7 mouse cellular contexts compared by ENCODE assay signal in the genomic region with DNA sequence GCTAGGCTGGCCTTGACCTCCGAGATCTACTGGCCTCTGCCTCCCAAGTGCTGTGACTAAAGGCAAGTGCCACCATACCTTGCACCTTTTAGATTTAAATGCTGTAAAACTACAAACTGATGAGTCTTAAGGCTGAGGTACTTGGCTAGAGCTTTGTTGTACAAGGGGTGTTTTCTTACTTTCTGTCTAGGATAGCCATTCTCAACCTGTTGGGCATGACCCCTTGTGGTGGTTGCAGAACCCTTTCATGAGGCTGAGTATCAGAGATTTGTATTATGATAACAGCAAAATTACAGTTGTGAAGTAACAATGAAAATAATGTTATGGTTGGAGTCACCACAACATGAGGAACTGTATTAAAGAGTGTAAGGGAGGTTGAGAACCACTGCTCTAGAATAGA. TPM values are rescaled to one million over a fixed set of nuclear protein-coding genes. Genes with fewer than 3 reads are reported as not detected.
DNase-seq lines count a peak whose midpoint lies in the region; ATAC-seq and TF ChIP-seq lines count a peak whose summit lies in the region.

No protein-coding gene starts in this region.

- no peak for TF ChIP-seq POLR2A in testis, adult 2 months (IDR thresholded peaks at IDR 0.05; ENCODE audit: control insufficient read depth, low read depth, low read length)
- no peak for TF ChIP-seq POLR2A in lung, adult 2 months (IDR thresholded peaks at IDR 0.05; ENCODE audit: borderline replicate concordance, extremely low read depth, low read depth, low read length)

- H3K4me2 ChIP-seq in forebrain, embryonic 12.5 days: peak overlapping the region; percentile 78
- H3K4me2 ChIP-seq in liver, embryonic 14.5 days (ENCODE audit: low read depth): peak overlapping the region; percentile 97

- TF ChIP-seq CTCF in testis, adult 2 months (IDR thresholded peaks at IDR 0.05; ENCODE audit: control insufficient read depth, insufficient read depth, insufficient replicate concordance, low read depth, low read length): no peak
- no peak for TF ChIP-seq CTCF in liver, embryonic 14.5 days (IDR thresholded peaks at IDR 0.05; ENCODE audit: low read depth)
- TF ChIP-seq CTCF in lung, adult 2 months (IDR thresholded peaks at IDR 0.05; ENCODE audit: insufficient read depth, low read length): no peak

- no peak for TF ChIP-seq EP300 in liver, embryonic 14.5 days (IDR thresholded peaks at IDR 0.05; ENCODE audit: low read depth)

- peak overlapping the region; percentile 94 for H3K4me3 ChIP-seq in testis, adult 2 months (ENCODE audit: control insufficient read depth, low read depth, low read length)
- peak overlapping the region; percentile 77 for H3K4me3 ChIP-seq in forebrain, embryonic 12.5 days (replicated peaks)
- H3K4me3 ChIP-seq in liver, embryonic 14.5 days (ENCODE audit: insufficient read depth in 1 of 2, low read depth in 2 of 2, low read length in 2 of 2): peak overlapping the region; percentile 80 to 99
- no peak overlapping the region for H3K4me3 ChIP-seq in lung, adult 2 months (replicated peaks; ENCODE audit: extremely low read depth, low read depth, low read length)

- no peaks in the 10 kb centered on the region for H3K9me3 ChIP-seq in forebrain, embryonic 12.5 days
- H3K9me3 ChIP-seq in liver, embryonic 14.5 days (ENCODE audit: control insufficient read depth, low read length): no peaks in the 10 kb centered on the region

- H3K27me3 ChIP-seq in testis, adult 2 months (ENCODE audit: control insufficient read depth, insufficient read depth, low read length): no peaks in the 10 kb centered on the region
- no peaks in the 10 kb centered on the region for H3K27me3 ChIP-seq in forebrain, embryonic 12.5 days
- H3K27me3 ChIP-seq in liver, embryonic 14.5 days (ENCODE audit: control insufficient read depth, insufficient read depth, low read length): no peaks in the 10 kb centered on the region

- no peak for DNase-seq in testis, postnatal 10 days (ENCODE audit: low spot score)
- no peak for DNase-seq in liver, embryonic 14.5 days (ENCODE audit: low read depth in 3 of 3, low spot score in 3 of 3)
- DNase-seq in thymus, postnatal 14 days: no peak
- no peak for DNase-seq in layer of hippocampus, postnatal 36 days
- no peak for DNase-seq in lung, adult 2 months

- H3K36me3 ChIP-seq in testis, adult 2 months (ENCODE audit: control insufficient read depth, insufficient read depth, low read length): no peaks in the 10 kb centered on the region; the same call in 1 of the 2 replicates
- peaks cover 11% of the 10 kb centered on the region for H3K36me3 ChIP-seq in forebrain, embryonic 12.5 days (replicated peaks)
- H3K36me3 ChIP-seq in liver, embryonic 14.5 days (replicated peaks; ENCODE audit: control insufficient read depth, insufficient read depth, low read depth): peaks cover 5% of the 10 kb centered on the region

- no peak overlapping the region for H3K27ac ChIP-seq in testis, adult 2 months (ENCODE audit: control insufficient read depth, insufficient read depth, low read depth, low read length)
- no peak overlapping the region for H3K27ac ChIP-seq in forebrain, embryonic 12.5 days
- H3K27ac ChIP-seq in liver, embryonic 14.5 days: peak overlapping the region; percentile 79

- peak overlapping the region; percentile 84 for H3K9ac ChIP-seq in forebrain, embryonic 12.5 days
- H3K9ac ChIP-seq in liver, embryonic 14.5 days (replicated peaks): peak overlapping the region; percentile 96

- WGBS in forebrain, embryonic 12.5 days: 70% methylated on average over 1 of the region's 1 CpGs
- WGBS in liver, embryonic 14.5 days (ENCODE audit: insufficient replicate concordance): 44% methylated on average over 1 of the region's 1 CpGs
- WGBS in lung, adult 2 months: 49% methylated on average over 1 of the region's 1 CpGs

- H3K4me1 ChIP-seq in testis, adult 2 months (ENCODE audit: control insufficient read depth, insufficient read depth, low read length): no peaks in the 10 kb centered on the region
- H3K4me1 ChIP-seq in forebrain, embryonic 12.5 days: peaks cover 19% of the 10 kb centered on the region
- peaks cover 9 to 14% of the 10 kb centered on the region in 2 experiments for H3K4me1 ChIP-seq in liver, embryonic 14.5 days (replicated peaks; ENCODE audit: control insufficient read depth in 2 of 2, insufficient read depth in 2 of 2, low read length in 1 of 2)
- H3K4me1 ChIP-seq in lung, adult 2 months (ENCODE audit: control insufficient read depth, insufficient read depth, low read length): peaks cover 8% of the 10 kb centered on the region

- ATAC-seq in forebrain, embryonic 12.5 days (ENCODE audit: low FRiP score): no peak
- ATAC-seq in liver, embryonic 14.5 days (ENCODE audit: insufficient read depth): no peak

RNA-seq across cellular contexts. Expression of a gene that starts 1.2 kb away (rescaled TPM):
- polyA plus RNA-seq in testis, adult 2 months (2012; rRNA removed): 116 and 132 TPM in 2 replicates
- polyA plus RNA-seq in forebrain, embryonic 12.5 days (2016; fragmentation: Nextera tagmentation; extraction: Ambion mirVana): 129 and 141 TPM in 2 replicates
- polyA plus RNA-seq in liver, embryonic 14.5 days (2012; rRNA removed): 23.6 and 48.3 TPM in 2 replicates
- 149 and 161 TPM in 2 replicates for polyA plus RNA-seq in liver, embryonic 14.5 days (2014; fragmentation: Nextera tagmentation; extraction: Ambion mirVana)
- total RNA-seq in layer of hippocampus, postnatal 36 days (2021): 10 to 100 TPM; 72.8 to 75.2 TPM
- polyA plus RNA-seq in lung, adult 2 months (2012; rRNA removed): 29.7 and 35.8 TPM in 2 replicates

RNA-seq across cellular contexts. Expression of a gene that starts 1.3 kb away (rescaled TPM):
- polyA plus RNA-seq in testis, adult 2 months (2012; rRNA removed): 2.5 TPM in 2 replicates
- polyA plus RNA-seq in forebrain, embryonic 12.5 days (2016; fragmentation: Nextera tagmentation; extraction: Ambion mirVana): 50.2 and 52.4 TPM in 2 replicates
- polyA plus RNA-seq in liver, embryonic 14.5 days (2012; rRNA removed): 4.7 and 8.1 TPM in 2 replicates
- polyA plus RNA-seq in liver, embryonic 14.5 days (2014; fragmentation: Nextera tagmentation; extraction: Ambion mirVana): 9.6 and 10.4 TPM in 2 replicates
- 1 to 10 TPM in 1 of 2 experiments, under 1 TPM in 1; 0.83 to 1.1 TPM for total RNA-seq in layer of hippocampus, postnatal 36 days (2021)
- 0.06 and 0.27 TPM in 2 replicates for polyA plus RNA-seq in lung, adult 2 months (2012; rRNA removed)

RNA-seq across cellular contexts. Expression of a gene that starts 29.3 kb away (rescaled TPM):
- 48.2 and 62.0 TPM in 2 replicates for polyA plus RNA-seq in testis, adult 2 months (2012; rRNA removed)
- 24.7 and 28.8 TPM in 2 replicates for polyA plus RNA-seq in forebrain, embryonic 12.5 days (2016; fragmentation: Nextera tagmentation; extraction: Ambion mirVana)
- polyA plus RNA-seq in liver, embryonic 14.5 days (2012; rRNA removed): 4.7 and 18.0 TPM in 2 replicates
- 6.0 and 13.3 TPM in 2 replicates for polyA plus RNA-seq in liver, embryonic 14.5 days (2014; fragmentation: Nextera tagmentation; extraction: Ambion mirVana)
- 10 to 100 TPM; 37.9 to 61.0 TPM for total RNA-seq in layer of hippocampus, postnatal 36 days (2021)
- polyA plus RNA-seq in lung, adult 2 months (2012; rRNA removed): 5.2 and 5.3 TPM in 2 replicates
